Mouse (Mus musculus) urinary bladder, postnatal 4 days (tissue): Measurements from ENCODE around the gene Cep70.

Experiments
- DNase-seq, 2 experiments: peaks; one replicate each; pipeline ENCODE4 v3.0.0; 2021 to 2022; ENCODE audit warnings: low spot score in 2 of 2

Cep70 gene

GRCm38 (mm10) chr9:99243190-99243894 is at the start of gene Cep70:
Cep70 (plus strand) TSS chr9:99243367.
- peak; percentile 92 to 94 for DNase-seq

GRCm38 (mm10) chr9:99212643-99213042 is 30.5 kb upstream of the Cep70 start:
- DNase-seq: no peak

- no peak for DNase-seq
These were observed 27.0 kb upstream of the Cep70 start for GRCm38 (mm10) chr9:99216182-99216581.

- peak; percentile 58 to 79 for DNase-seq
These were observed 25.0 kb upstream of the Cep70 start for GRCm38 (mm10) chr9:99217999-99218719.

GRCm38 (mm10) chr9:99221636-99222035 is 21.5 kb upstream of the Cep70 start:
- no peak for DNase-seq

- no peak for DNase-seq
These were observed 18.6 kb upstream of the Cep70 start for GRCm38 (mm10) chr9:99224583-99224982.

- no peak for DNase-seq
These were observed 13.7 kb upstream of the Cep70 start for GRCm38 (mm10) chr9:99229450-99229849.

- no peak for DNase-seq
These were observed 6.0 kb upstream of the Cep70 start, which contains the start of gene Faiml for GRCm38 (mm10) chr9:99237139-99237538. Faiml (minus strand) TSS chr9:99237239.

- DNase-seq: no peak
These were observed 4.9 kb upstream of the Cep70 start for GRCm38 (mm10) chr9:99238276-99238675.

- no peak for DNase-seq
These were observed 3.9 kb upstream of the Cep70 start for GRCm38 (mm10) chr9:99239256-99239655.

- no peak for DNase-seq
These were observed 2.6 kb upstream of the Cep70 start for GRCm38 (mm10) chr9:99240571-99240970.

GRCm38 (mm10) chr9:99242035-99242434 is 1.1 kb upstream of the Cep70 start:
- DNase-seq: peak in 1 of 2 experiments; percentile 32

GRCm38 (mm10) chr9:99242533-99243189 is 506 bp upstream of the Cep70 start:
- DNase-seq: no peak

- no peak for DNase-seq
These were observed 727 bp downstream of the Cep70 start for GRCm38 (mm10) chr9:99243895-99244293.

- no peak for DNase-seq
These were observed 5.1 kb downstream of the Cep70 start for GRCm38 (mm10) chr9:99248304-99248703.

GRCm38 (mm10) chr9:99248906-99249305 is 5.7 kb downstream of the Cep70 start:
- DNase-seq: no peak

- no peak for DNase-seq
These were observed 10.7 kb downstream of the Cep70 start for GRCm38 (mm10) chr9:99253861-99254260.

GRCm38 (mm10) chr9:99256206-99256605 is 13.0 kb downstream of the Cep70 start:
- no peak for DNase-seq

- DNase-seq: no peak
These were observed 13.7 kb downstream of the Cep70 start for GRCm38 (mm10) chr9:99256821-99257220.

- DNase-seq: no peak
These were observed 15.7 kb downstream of the Cep70 start for GRCm38 (mm10) chr9:99258891-99259290.

GRCm38 (mm10) chr9:99304296-99304695 is 61.1 kb downstream of the Cep70 start:
- DNase-seq: no peak

GRCm38 (mm10) chr9:99306226-99306625 is 63.1 kb downstream of the Cep70 start:
- no peak for DNase-seq
